Mouse (Mus musculus): ENCODE data around the gene Krtap28-10.
"Not testable (repeated sequence)": the region's sequence is repeated elsewhere in the genome, so short reads cannot be mapped to it uniquely, and the experiment has no call there.

Krtap28-10 gene

DNA sequence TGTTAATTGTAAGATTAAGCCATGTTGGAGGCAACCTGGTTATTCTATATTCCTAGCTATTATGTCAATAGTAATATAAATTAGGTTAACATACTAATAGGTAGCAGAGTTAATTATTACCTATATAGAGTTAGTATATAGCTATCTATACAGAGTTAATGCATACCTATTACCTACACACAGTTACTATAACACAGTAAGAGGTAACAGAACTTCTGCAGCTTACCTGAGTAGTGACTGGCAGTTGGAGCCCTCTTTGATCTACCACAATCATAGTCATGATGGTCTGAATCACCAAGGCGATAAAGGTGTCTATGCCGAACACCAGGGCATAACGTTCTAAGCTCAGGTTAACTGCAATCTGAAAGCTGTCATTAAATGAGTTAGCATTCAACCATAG lies 27.8 kb downstream of the Krtap28-10 start:
- no peak for DNase-seq (ENCODE audit: low spot score)

GRCm38 (mm10) chr1:83007471-83007870 lies 34.8 kb downstream of the Krtap28-10 start:
- DNase-seq (ENCODE audit: low spot score): no peak

GRCm38 (mm10) chr1:83006218-83007179 lies 35.8 kb downstream of the Krtap28-10 start:
- DNase-seq (ENCODE audit: low spot score): no peak

DNA sequence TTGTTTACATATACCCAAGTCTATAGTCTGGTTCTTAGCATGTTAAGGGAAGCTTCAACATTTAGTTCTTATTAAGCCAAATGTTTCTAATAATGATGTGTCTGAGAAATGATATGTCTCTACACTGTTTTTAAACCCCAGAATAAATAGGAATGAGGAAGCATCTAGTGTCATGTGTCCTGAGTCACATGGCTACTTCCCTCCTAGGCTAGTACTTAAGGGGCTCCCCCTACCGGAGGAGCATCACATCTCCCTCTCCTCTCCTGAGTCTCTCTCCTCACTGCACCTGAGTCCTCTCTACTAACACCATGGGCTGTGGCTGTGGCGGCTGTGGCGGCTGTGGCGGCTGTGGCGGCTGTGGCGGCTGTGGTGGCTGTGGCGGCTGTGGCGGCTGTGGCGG lies 42.0 kb downstream of the Krtap28-10 start, which contains the start of gene Gm47959:
Gene Gm47959 (plus strand): TSS at position 243 of the 400 bp plus-strand sequence.
- DNase-seq (ENCODE audit: low spot score): not testable (repeated sequence)

- DNase-seq (ENCODE audit: low spot score): no peak
Observed at GRCm38 (mm10) chr1:82993947-82994346, 48.3 kb downstream of the Krtap28-10 start.

GRCm38 (mm10) chr1:82992093-82992492 lies 50.2 kb downstream of the Krtap28-10 start:
- DNase-seq (ENCODE audit: low spot score): no peak

- no peak for DNase-seq (ENCODE audit: low spot score)
Observed at GRCm38 (mm10) chr1:82991596-82991995, 50.7 kb downstream of the Krtap28-10 start.

Measured in embryo, embryonic 10.5 days (tissue).